Mouse (Mus musculus): ENCODE results near the gene Klhl21. TPM values are rescaled to one million over a fixed set of nuclear protein-coding genes. Genes with fewer than 3 reads are reported as not detected.

The Klhl21 gene
- 5.7 and 7.8 TPM in 2 replicates for polyA plus RNA-seq (2015; fragmentation: Nextera tagmentation; extraction: Ambion mirVana)

DNA sequence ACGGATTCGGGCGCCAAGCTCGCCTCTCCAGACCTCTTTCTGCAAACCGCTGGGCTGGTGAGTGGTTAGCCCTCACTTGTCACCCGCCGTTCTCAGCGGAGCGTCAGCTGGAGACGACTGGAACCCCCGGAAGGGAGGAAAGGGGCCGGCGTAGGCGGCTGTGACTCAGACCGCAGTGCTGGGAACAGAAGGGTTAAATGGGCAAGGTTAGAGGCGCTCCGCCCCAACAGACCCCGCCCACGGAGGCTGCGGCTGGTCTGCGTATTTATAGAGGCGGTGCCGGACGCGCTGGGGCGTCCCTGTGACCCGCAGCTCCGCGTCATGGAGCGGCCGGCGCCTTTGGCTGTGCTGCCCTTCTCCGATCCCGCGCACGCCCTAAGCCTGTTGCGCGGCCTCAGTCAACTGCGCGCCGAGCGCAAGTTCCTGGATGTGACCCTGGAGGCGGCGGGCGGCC lies at the start of gene Klhl21:
Gene Klhl21, plus strand, starts transcription at position 182 of the 454 bp plus-strand sequence.
- Histone ChIP-seq H3K36me3 (peaks cover 7% of the 10 kb centered on the region), H3K9me3 (replicated peaks) (no peaks in the 10 kb centered on the region), H3K4me3 (replicated peaks) (peak within 1 kb of the TSS; percentile 85), H3K9ac (replicated peaks) (peak within 1 kb of the TSS; percentile 66), H3K27me3 (replicated peaks) (peaks cover 34% of the 10 kb centered on the region), H3K4me2 (peak within 1 kb of the TSS; percentile 100), H3K27ac (replicated peaks) (peak within 1 kb of the TSS; percentile 87), H3K4me1 (peaks cover 42% of the 10 kb centered on the region)
- ATAC-seq (ENCODE audit: low FRiP score): peak; percentile 91
- WGBS: under 1% methylated on average over 45 of the region's 45 CpGs

GRCm38 (mm10) chr4:151959849-151960512 lies 48.6 kb upstream of the Klhl21 start:
- Histone ChIP-seq H3K4me3 (replicated peaks) (no peak overlapping the region), H3K27me3 (replicated peaks) (no peaks in the 10 kb centered on the region), H3K27ac (replicated peaks) (no peak overlapping the region), H3K9ac (replicated peaks) (no peak overlapping the region), H3K4me1 (no peaks in the 10 kb centered on the region), H3K4me2 (no peak overlapping the region), H3K36me3 (peaks cover 69% of the 10 kb centered on the region), H3K9me3 (replicated peaks) (no peaks in the 10 kb centered on the region)
- WGBS: 93% methylated on average over 11 of the region's 11 CpGs
- ATAC-seq (ENCODE audit: low FRiP score): no peak

GRCm38 (mm10) chr4:151960513-151960854 lies 48.1 kb upstream of the Klhl21 start:
- no peaks in the 10 kb centered on the region for H3K9me3 ChIP-seq (replicated peaks)
- H3K9ac ChIP-seq (replicated peaks): no peak overlapping the region
- no peaks in the 10 kb centered on the region for H3K27me3 ChIP-seq (replicated peaks)
- no peak overlapping the region for H3K4me2 ChIP-seq
- H3K4me3 ChIP-seq (replicated peaks): no peak overlapping the region
- H3K27ac ChIP-seq (replicated peaks): no peak overlapping the region
- H3K36me3 ChIP-seq: peaks cover 70% of the 10 kb centered on the region
- H3K4me1 ChIP-seq: no peaks in the 10 kb centered on the region
- no peak for ATAC-seq (ENCODE audit: low FRiP score)
- WGBS: 90% methylated on average over 3 of the region's 3 CpGs

DNA sequence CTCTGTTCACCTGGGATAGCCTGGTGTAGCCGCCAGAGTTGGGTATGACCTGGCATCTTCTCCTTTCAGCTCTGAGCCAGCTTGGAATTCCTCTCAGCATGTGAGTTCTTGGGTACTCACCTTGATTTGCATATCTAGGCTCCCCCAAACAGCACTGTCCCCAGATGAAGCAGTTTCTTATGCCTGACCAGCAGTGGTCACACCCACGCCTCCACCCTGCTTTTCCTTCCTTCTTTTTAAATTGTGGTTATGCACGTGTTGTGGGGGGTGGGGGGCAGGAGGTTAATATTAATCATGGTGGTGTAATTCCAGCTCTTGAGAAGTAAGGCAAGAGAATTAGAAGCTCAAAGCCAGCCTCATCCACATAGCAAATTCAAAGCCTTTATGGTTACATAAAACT lies 45.8 kb upstream of the Klhl21 start:
- 89% methylated on average over 3 of the region's 3 CpGs for WGBS
- no peak overlapping the region for H3K4me2 ChIP-seq
- H3K9ac ChIP-seq (replicated peaks): no peak overlapping the region
- no peaks in the 10 kb centered on the region for H3K9me3 ChIP-seq (replicated peaks)
- no peak overlapping the region for H3K4me3 ChIP-seq (replicated peaks)
- no peaks in the 10 kb centered on the region for H3K27me3 ChIP-seq (replicated peaks)
- ATAC-seq (ENCODE audit: low FRiP score): no peak
- no peak overlapping the region for H3K27ac ChIP-seq (replicated peaks)
- peaks cover 56% of the 10 kb centered on the region for H3K36me3 ChIP-seq
- H3K4me1 ChIP-seq: no peaks in the 10 kb centered on the region

DNA sequence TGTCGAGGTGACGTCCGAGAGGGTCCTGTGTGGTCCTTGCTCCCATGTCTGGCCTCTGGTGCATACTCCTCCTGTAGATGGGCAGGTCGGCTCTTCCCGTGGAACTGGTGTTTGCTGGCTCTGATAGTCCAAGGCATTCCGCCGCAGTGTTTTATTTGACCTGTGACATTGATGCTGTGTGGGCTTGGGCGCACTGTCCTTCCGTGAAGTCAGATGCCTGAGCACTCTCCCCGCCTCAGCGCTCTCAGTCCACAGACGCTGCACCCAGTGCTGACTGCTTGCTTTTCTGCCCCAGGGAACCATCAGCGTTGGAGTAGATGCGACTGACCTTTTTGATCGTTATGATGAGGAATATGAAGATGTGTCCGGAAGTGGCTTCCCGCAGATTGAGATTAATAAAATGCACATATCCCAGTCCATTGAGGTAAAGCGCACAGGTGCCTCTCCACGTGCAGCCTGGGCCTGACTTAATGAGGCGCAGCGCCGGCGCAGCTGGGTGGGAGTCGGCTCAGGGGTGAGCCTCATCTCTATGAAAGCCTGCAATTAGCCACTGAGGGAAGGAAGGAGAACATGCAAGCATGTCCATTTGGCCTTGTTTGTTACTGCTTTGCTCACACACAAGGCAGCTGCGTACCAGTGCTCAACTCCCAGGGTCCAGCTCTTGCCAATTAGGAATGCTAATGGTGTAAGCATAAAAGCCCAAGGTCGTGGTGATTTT lies 40.2 kb upstream of the Klhl21 start:
- Histone ChIP-seq H3K9ac (replicated peaks) (no peak overlapping the region), H3K36me3 (peaks cover 33% of the 10 kb centered on the region), H3K27me3 (replicated peaks) (no peaks in the 10 kb centered on the region), H3K27ac (replicated peaks) (peak overlapping the region; percentile 58), H3K9me3 (replicated peaks) (no peaks in the 10 kb centered on the region), H3K4me3 (replicated peaks) (no peak overlapping the region), H3K4me2 (no peak overlapping the region), H3K4me1 (peaks cover 10% of the 10 kb centered on the region; the same call in 1 of the 2 replicates)
- no peak for ATAC-seq (ENCODE audit: low FRiP score)
- WGBS: 71% methylated on average over 26 of the region's 26 CpGs

DNA sequence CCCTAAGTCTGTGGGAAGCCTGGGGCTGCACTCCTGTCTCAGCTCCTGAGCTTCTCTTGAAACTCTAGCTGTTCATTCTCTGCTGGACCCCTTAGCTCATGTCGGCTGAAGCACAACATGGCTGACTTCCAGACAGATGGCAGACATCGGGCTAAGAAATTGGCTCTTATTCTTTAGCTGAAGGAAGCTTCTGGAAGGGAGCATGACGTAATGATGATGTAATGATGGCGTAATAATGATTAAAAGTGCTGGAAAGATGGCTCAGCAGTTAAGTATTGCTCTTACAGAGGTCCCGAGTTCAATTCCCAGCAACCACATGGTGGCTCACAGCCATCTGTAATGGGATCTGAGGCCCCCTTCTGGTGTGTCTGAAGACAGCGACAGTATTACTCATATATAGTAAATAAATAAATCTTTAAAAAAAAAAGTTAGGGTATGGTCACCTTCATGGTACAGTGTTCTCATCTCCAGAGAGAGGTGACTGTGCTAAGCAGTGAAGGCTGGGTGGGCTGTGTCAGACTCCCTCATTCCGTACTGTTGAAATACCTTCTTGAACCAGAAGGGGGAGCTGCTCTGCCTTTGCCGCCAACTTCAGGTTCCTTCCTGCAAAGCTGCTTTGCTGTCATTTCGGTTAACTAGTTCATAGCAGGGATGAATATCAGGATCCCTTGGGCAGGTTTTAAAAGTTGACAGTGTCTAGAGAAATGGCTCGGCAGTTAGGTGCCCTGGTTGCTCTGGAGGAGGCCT lies 36.2 kb upstream of the Klhl21 start:
- H3K9me3 ChIP-seq (replicated peaks): no peaks in the 10 kb centered on the region
- 73% methylated on average over 10 of the region's 10 CpGs for WGBS
- no peak overlapping the region for H3K9ac ChIP-seq (replicated peaks)
- no peak for ATAC-seq (ENCODE audit: low FRiP score)
- peaks cover 46% of the 10 kb centered on the region for H3K36me3 ChIP-seq
- H3K4me2 ChIP-seq: no peak overlapping the region
- H3K4me3 ChIP-seq (replicated peaks): no peak overlapping the region
- H3K27ac ChIP-seq (replicated peaks): no peak overlapping the region
- H3K27me3 ChIP-seq (replicated peaks): no peaks in the 10 kb centered on the region
- peaks cover 10% of the 10 kb centered on the region; the same call in 1 of the 2 replicates for H3K4me1 ChIP-seq

DNA sequence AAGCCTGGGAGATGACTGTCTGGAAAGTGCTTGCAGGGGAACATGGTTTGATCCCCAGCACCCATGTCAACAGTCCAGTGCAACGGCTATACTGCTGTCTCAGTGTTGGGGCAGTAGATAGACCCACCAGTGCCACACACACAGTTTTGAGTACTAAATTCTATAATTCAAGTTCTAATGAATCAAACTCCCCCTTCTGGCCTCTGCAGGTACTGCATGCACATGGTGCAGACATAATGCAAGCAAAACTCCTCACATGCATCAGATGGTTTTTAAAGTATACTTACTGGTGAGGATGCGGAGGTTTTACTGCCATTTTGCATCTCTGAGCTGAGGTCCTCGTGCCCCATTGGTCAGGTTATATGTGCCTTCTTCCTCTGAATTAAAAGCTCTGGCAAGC lies 33.2 kb upstream of the Klhl21 start:
- peaks cover 45% of the 10 kb centered on the region for H3K36me3 ChIP-seq

GRCm38 (mm10) chr4:151977748-151978147 lies 30.9 kb upstream of the Klhl21 start:
- peak overlapping the region; percentile 58 for H3K27ac ChIP-seq (replicated peaks)
- H3K9me3 ChIP-seq (replicated peaks): no peaks in the 10 kb centered on the region
- no peak overlapping the region for H3K4me3 ChIP-seq (replicated peaks)
- WGBS: 42% methylated on average over 10 of the region's 10 CpGs
- no peak overlapping the region for H3K4me2 ChIP-seq
- peaks cover 50% of the 10 kb centered on the region for H3K36me3 ChIP-seq
- no peaks in the 10 kb centered on the region for H3K27me3 ChIP-seq (replicated peaks)
- 0 out of 2 replicates have a peak, but pooled peaks have one; percentile 18 for ATAC-seq (ENCODE audit: low FRiP score)
- no peak overlapping the region for H3K9ac ChIP-seq (replicated peaks)
- peaks cover 6% of the 10 kb centered on the region for H3K4me1 ChIP-seq

More for the DNA sequence above, 33.2 kb upstream of the Klhl21 start:
- Histone ChIP-seq H3K9ac (replicated peaks) (no peak overlapping the region), H3K27ac (replicated peaks) (no peak overlapping the region), H3K27me3 (replicated peaks) (no peaks in the 10 kb centered on the region), H3K4me1 (peaks cover 4% of the 10 kb centered on the region), H3K9me3 (replicated peaks) (no peaks in the 10 kb centered on the region), H3K4me2 (no peak overlapping the region), H3K4me3 (replicated peaks) (no peak overlapping the region)
- WGBS: 96% methylated on average over 3 of the region's 3 CpGs
- ATAC-seq (ENCODE audit: low FRiP score): no peak

DNA sequence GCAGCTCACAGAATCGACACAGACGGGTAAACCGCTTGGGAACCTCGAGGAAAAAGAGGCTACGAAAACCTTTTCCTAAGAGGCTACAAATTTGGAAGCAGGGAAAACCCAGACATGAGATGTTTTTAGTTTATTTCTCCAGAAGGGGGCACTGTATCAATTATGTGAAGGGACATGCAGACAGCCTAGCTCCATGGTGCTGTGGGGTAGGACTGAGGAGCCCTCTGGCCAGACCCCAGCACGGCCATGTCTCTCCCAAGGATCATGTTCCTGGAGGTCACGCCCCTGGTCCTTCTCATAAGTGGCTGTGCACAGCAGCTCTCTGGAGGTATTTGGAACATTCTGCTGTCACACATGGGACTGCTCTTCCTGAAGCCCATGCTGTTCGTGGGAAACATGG lies 27.9 kb upstream of the Klhl21 start:
- 78% methylated on average over 8 of the region's 8 CpGs for WGBS
- Histone ChIP-seq H3K4me3 (replicated peaks) (no peak overlapping the region), H3K36me3 (peaks cover 34% of the 10 kb centered on the region), H3K4me2 (no peak overlapping the region), H3K27me3 (replicated peaks) (no peaks in the 10 kb centered on the region), H3K9ac (replicated peaks) (no peak overlapping the region), H3K9me3 (replicated peaks) (no peaks in the 10 kb centered on the region), H3K27ac (replicated peaks) (no peak overlapping the region), H3K4me1 (peaks cover 7% of the 10 kb centered on the region)
- ATAC-seq (ENCODE audit: low FRiP score): no peak

- Histone ChIP-seq H3K9me3 (replicated peaks) (no peaks in the 10 kb centered on the region), H3K27ac (replicated peaks) (no peak overlapping the region; the same call in 1 of the 2 replicates), H3K4me3 (replicated peaks) (no peak overlapping the region), H3K4me1 (peaks cover 14% of the 10 kb centered on the region), H3K36me3 (peaks cover 31% of the 10 kb centered on the region), H3K4me2 (no peak overlapping the region), H3K9ac (replicated peaks) (no peak overlapping the region), H3K27me3 (replicated peaks) (no peaks in the 10 kb centered on the region)
- WGBS: 9% methylated on average over 5 of the region's 5 CpGs
- peak; percentile 58; the same call in 1 of the 2 replicates for ATAC-seq (ENCODE audit: low FRiP score)
Observed at GRCm38 (mm10) chr4:151981363-151981762, 27.2 kb upstream of the Klhl21 start.

DNA sequence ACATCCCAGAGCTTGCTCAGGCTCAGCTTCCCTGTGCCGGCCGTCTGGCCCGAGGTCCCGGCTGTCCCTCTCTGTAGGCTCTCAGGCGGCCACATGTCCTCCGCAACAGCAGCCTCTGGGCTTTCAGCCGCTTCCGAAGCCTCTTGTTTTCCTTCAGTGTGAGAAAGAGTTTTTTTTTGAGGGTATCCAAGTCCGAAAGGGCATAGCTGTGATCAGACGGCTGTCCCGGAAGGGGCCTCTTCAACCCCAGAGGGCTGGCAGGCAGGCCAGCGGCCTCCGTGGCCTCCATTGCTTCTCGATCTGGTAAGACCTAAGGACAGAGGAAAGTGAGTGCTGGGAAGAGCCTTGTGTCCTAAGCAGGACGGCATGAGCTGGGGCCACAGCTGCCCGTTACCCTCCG lies 25.6 kb upstream of the Klhl21 start:
- no peak for ATAC-seq (ENCODE audit: low FRiP score)
- Histone ChIP-seq H3K4me2 (no peak overlapping the region), H3K27me3 (replicated peaks) (no peaks in the 10 kb centered on the region), H3K9ac (replicated peaks) (no peak overlapping the region), H3K27ac (replicated peaks) (no peak overlapping the region), H3K4me3 (replicated peaks) (no peak overlapping the region), H3K4me1 (peaks cover 28% of the 10 kb centered on the region), H3K36me3 (peaks cover 25% of the 10 kb centered on the region), H3K9me3 (replicated peaks) (no peaks in the 10 kb centered on the region)
- WGBS: 74% methylated on average over 17 of the region's 17 CpGs
